In genomic region chr17:65867996-65868395, GRCm38 (mm10) we compare ENCODE assay signal across 24 mouse cellular contexts.
"Had no signal": no experiment of that assay in that cellular context is flagged by ENCODE, and none has a peak within 500 bp of the region (broad histone marks: within the 10 kb centered on the region; RNA-seq: fewer than 3 reads in every experiment).

No protein-coding gene starts in this region.

- H3K27me3 ChIP-seq: heart, embryonic 12.5 days; intestine, embryonic 15.5 days; kidney, embryonic 15.5 days; limb, embryonic 13.5 days; limb, embryonic 15.5 days; liver, embryonic 12.5 days had no signal

- H3K9me3 ChIP-seq: heart, embryonic 10.5 days; heart, embryonic 12.5 days; intestine, embryonic 15.5 days; kidney, embryonic 15.5 days; limb, embryonic 13.5 days; limb, embryonic 15.5 days; liver, embryonic 12.5 days had no signal

- H3K36me3 ChIP-seq: intestine, embryonic 15.5 days had no signal

- H3K4me3 ChIP-seq: gastrocnemius, adult 2 months; heart, embryonic 10.5 days; heart, embryonic 12.5 days; intestine, embryonic 15.5 days; kidney, embryonic 15.5 days; layer of hippocampus, adult 2 months; limb, embryonic 13.5 days; limb, embryonic 15.5 days; liver, embryonic 12.5 days had no signal

- ATAC-seq: hindbrain, embryonic 16.5 days; inflammation-experienced regulatory T-cells, adult 6 months; intestine, embryonic 15.5 days; liver, embryonic 12.5 days had no signal

- H3K9ac ChIP-seq: heart, embryonic 12.5 days; hindbrain, embryonic 14.5 days; intestine, embryonic 15.5 days; kidney, embryonic 15.5 days; limb, embryonic 13.5 days; limb, embryonic 15.5 days; liver, embryonic 12.5 days; liver, embryonic 14.5 days had no signal

- H3K4me2 ChIP-seq: heart, embryonic 12.5 days; hindbrain, embryonic 14.5 days; intestine, embryonic 15.5 days; kidney, embryonic 15.5 days; limb, embryonic 13.5 days; limb, embryonic 15.5 days; liver, embryonic 12.5 days had no signal

- DNase-seq: gastrocnemius, adult 2 months; gastrocnemius, postnatal 14 days; gastrocnemius, postnatal 36 days; heart, adult 18-20 months; heart, postnatal 10 days; kidney, adult 11 months; kidney, adult 2 months; kidney, adult 9 months; kidney, postnatal 10 days; kidney, postnatal 25 days; kidney, postnatal 4 days; left cerebral cortex, postnatal 4 days had no signal

- H3K27ac ChIP-seq: gastrocnemius, adult 2 months; heart, embryonic 10.5 days; hindbrain, embryonic 14.5 days; intestine, embryonic 15.5 days; kidney, embryonic 15.5 days; layer of hippocampus, adult 2 months; limb, embryonic 13.5 days; limb, embryonic 15.5 days; liver, embryonic 12.5 days; liver, embryonic 14.5 days had no signal
